Mouse (Mus musculus) neural tube, embryonic 14.5 days (tissue): ENCODE results near the gene Map3k21. TPM values are rescaled to one million over a fixed set of nuclear protein-coding genes. Genes with fewer than 3 reads are reported as not detected.

Source experiments
- ATAC-seq: fragments of 200-750 bp; cut with Nextera tagmentation; 2 replicates; pipeline ENCODE4 v1.8.0; 2017; ENCODE audit warnings: low read depth, mild to moderate bottlenecking, moderate TSS enrichment, moderate library complexity
- H3K27ac ChIP-seq: fragments of 300-500 bp; sonication (generic); 2 replicates; pipeline ENCODE4 v1.5.1; 2014; ENCODE audit warnings: low read depth, mild to moderate bottlenecking, control low read depth, low read length, moderate library complexity, mixed read lengths
- H3K27me3 ChIP-seq: fragments of 300-500 bp; sonication (generic); 2 replicates; pipeline ENCODE4 v1.6.1; 2014; ENCODE audit warnings: low read length; ENCODE audit not compliant: control insufficient read depth, insufficient read depth
- H3K36me3 ChIP-seq: fragments of 300-500 bp; sonication (generic); 2 replicates; pipeline ENCODE4 v1.6.1; 2014; ENCODE audit warnings: low read length, mixed read lengths; ENCODE audit not compliant: control insufficient read depth, insufficient read depth
- H3K4me1 ChIP-seq: fragments of 300-500 bp; sonication (generic); 2 replicates; pipeline ENCODE4 v1.6.1; 2014; ENCODE audit warnings: low read length; ENCODE audit not compliant: control insufficient read depth, insufficient read depth
- H3K4me2 ChIP-seq: fragments of 300-500 bp; sonication (generic); 2 replicates; pipeline ENCODE4 v1.6.1; 2014; ENCODE audit warnings: mild to moderate bottlenecking, low read depth, low read length, control low read depth
- H3K4me3 ChIP-seq: fragments of 300-500 bp; sonication (generic); 2 replicates; pipeline ENCODE4 v1.5.1; 2014; ENCODE audit warnings: low read depth, low read length, control low read depth, mixed read lengths
- H3K9ac ChIP-seq: fragments of 300-500 bp; sonication (generic); replicated peaks from 2 replicates; pipeline ENCODE4 v1.6.1; 2014; ENCODE audit warnings: low read depth, mild to moderate bottlenecking, control low read depth, low read length, mixed read lengths
- H3K9me3 ChIP-seq: fragments of 300-500 bp; sonication (generic); 2 replicates; pipeline ENCODE4 v1.6.1; 2016; ENCODE audit warnings: low read length; ENCODE audit not compliant: control insufficient read depth
- WGBS: fragments of 180-500 bp; shearing (Covaris S2); extraction: QIAGEN DNeasy Blood & Tissue Kit; methylation state at CpG from one replicate; pipeline ENCODE4 v1.1.7; 2014; 5-methylcytosine and 5-hydroxymethylcytosine counted together
- polyA plus RNA-seq: library from polyadenylated mRNA; unstranded; fragments of >200 nt; fragmentation: Nextera tagmentation; extraction: Ambion mirVana; gene quantifications from 2 replicates; pipeline ENCODE4 v1.2.1, GENCODE M21; 2014

Map3k21 gene
- polyA plus RNA-seq, 1 experiment from 2014 or later: 0.51 TPM

DNA sequence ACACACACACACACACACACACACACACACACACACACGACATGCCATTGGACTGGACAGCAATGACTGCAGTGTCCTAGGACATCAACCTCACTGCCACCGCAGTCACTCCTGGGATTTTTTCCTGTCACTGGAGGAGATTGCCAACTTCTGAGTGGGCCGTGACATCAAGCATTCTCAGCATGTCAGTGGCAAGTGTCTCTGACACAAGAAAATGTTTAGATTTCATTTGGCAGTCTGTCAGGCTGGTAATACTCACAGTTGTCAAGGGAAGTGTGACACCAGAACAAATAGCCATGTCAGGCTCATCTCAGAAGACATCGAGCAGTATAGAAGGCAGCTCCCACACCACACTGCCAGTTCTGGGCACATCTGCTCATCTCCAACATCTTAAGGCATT, 29.8 kb upstream of the Map3k21 start:
- H3K27me3 ChIP-seq: no peaks in the 10 kb centered on the region
- H3K9ac ChIP-seq: no peak overlapping the region
- ATAC-seq: no peak
- no peak overlapping the region for H3K4me3 ChIP-seq
- no peaks in the 10 kb centered on the region for H3K4me1 ChIP-seq
- WGBS: 94% methylated on average over 4 of the region's 4 CpGs
- H3K4me2 ChIP-seq: no peak overlapping the region
- H3K36me3 ChIP-seq: no peaks in the 10 kb centered on the region
- H3K9me3 ChIP-seq: no peaks in the 10 kb centered on the region
- no peak overlapping the region for H3K27ac ChIP-seq

DNA sequence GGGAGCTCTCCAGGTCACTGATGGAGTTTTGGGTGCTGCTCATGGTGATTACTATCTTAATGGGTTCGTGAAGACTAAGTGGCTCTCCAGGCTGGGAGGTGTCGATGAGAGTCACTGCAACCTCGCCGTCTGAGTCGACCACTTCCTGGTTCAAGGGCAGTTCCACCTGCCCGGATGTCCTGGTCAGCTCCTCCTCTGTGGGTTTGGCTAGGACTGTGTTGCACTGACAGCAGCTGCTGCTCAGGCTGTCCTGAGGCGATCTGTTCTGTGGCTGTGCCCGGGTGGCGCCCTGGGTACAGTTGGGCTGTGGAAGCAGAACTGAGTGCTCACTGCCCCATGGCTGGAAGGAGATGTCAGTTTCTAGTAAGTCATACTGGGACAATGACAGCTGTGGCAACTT, 22.7 kb upstream of the Map3k21 start:
- Histone ChIP-seq H3K9ac (no peak overlapping the region), H3K9me3 (no peaks in the 10 kb centered on the region), H3K27ac (no peak overlapping the region), H3K4me1 (no peaks in the 10 kb centered on the region), H3K4me2 (no peak overlapping the region), H3K36me3 (peaks cover 22% of the 10 kb centered on the region; the same call in 1 of the 2 replicates), H3K27me3 (no peaks in the 10 kb centered on the region), H3K4me3 (no peak overlapping the region)
- WGBS: 93% methylated on average over 9 of the region's 9 CpGs
- ATAC-seq: no peak

GRCm38 (mm10) chr8:125889920-125890319, 20.3 kb upstream of the Map3k21 start:
- H3K4me1 ChIP-seq: no peaks in the 10 kb centered on the region
- H3K27ac ChIP-seq: no peak overlapping the region
- no peaks in the 10 kb centered on the region for H3K9me3 ChIP-seq
- no peaks in the 10 kb centered on the region for H3K27me3 ChIP-seq
- ATAC-seq: no peak
- H3K9ac ChIP-seq: no peak overlapping the region
- WGBS: 80% methylated on average over 3 of the region's 3 CpGs
- no peak overlapping the region for H3K4me2 ChIP-seq
- no peak overlapping the region for H3K4me3 ChIP-seq
- peaks cover 22% of the 10 kb centered on the region; the same call in 1 of the 2 replicates for H3K36me3 ChIP-seq

- H3K9ac ChIP-seq: peak overlapping the region; percentile 37; the same call in 1 of the 2 replicates
- peak overlapping the region; percentile 65 for H3K4me3 ChIP-seq
- no peaks in the 10 kb centered on the region; the same call in 1 of the 2 replicates for H3K27me3 ChIP-seq
- no peaks in the 10 kb centered on the region for H3K36me3 ChIP-seq
- no peaks in the 10 kb centered on the region for H3K4me1 ChIP-seq
- 55% methylated on average over 11 of the region's 11 CpGs for WGBS
- 0 out of 2 replicates have a peak, but pooled peaks have one; percentile 22 for ATAC-seq
- peak overlapping the region; percentile 68 for H3K4me2 ChIP-seq
- H3K27ac ChIP-seq: no peak overlapping the region
- H3K9me3 ChIP-seq: no peaks in the 10 kb centered on the region
Measured at GRCm38 (mm10) chr8:125897388-125897787, 12.9 kb upstream of the Map3k21 start.

- Histone ChIP-seq H3K36me3 (no peaks in the 10 kb centered on the region), H3K27ac (peak within 1 kb of the TSS; percentile 55), H3K4me3 (peak within 1 kb of the TSS; percentile 65), H3K4me2 (peak within 1 kb of the TSS; percentile 68), H3K9ac (peak within 1 kb of the TSS; percentile 72), H3K9me3 (no peaks in the 10 kb centered on the region), H3K4me1 (no peaks in the 10 kb centered on the region), H3K27me3 (no peaks in the 10 kb centered on the region; the same call in 1 of the 2 replicates)
- peak; percentile 85 for ATAC-seq
- WGBS: 7% methylated on average over 44 of the region's 44 CpGs
Measured at GRCm38 (mm10) chr8:125897868-125898788, 12.1 kb upstream of the Map3k21 start, which contains the start of gene Pcnx2. TSS of gene Pcnx2 (minus strand) at chr8:125898317.

- H3K4me3 ChIP-seq: peak overlapping the region; percentile 65
- peak overlapping the region; percentile 72; the same call in 1 of the 2 replicates for H3K9ac ChIP-seq
- peak overlapping the region; percentile 44; the same call in 1 of the 2 replicates for H3K27ac ChIP-seq
- ATAC-seq: no peak
- 2% methylated on average over 6 of the region's 6 CpGs for WGBS
- no peaks in the 10 kb centered on the region for H3K4me1 ChIP-seq
- no peaks in the 10 kb centered on the region for H3K36me3 ChIP-seq
- H3K4me2 ChIP-seq: peak overlapping the region; percentile 68
- H3K9me3 ChIP-seq: no peaks in the 10 kb centered on the region
- H3K27me3 ChIP-seq: no peaks in the 10 kb centered on the region; the same call in 1 of the 2 replicates
Measured at GRCm38 (mm10) chr8:125898899-125899298, 11.4 kb upstream of the Map3k21 start.

DNA sequence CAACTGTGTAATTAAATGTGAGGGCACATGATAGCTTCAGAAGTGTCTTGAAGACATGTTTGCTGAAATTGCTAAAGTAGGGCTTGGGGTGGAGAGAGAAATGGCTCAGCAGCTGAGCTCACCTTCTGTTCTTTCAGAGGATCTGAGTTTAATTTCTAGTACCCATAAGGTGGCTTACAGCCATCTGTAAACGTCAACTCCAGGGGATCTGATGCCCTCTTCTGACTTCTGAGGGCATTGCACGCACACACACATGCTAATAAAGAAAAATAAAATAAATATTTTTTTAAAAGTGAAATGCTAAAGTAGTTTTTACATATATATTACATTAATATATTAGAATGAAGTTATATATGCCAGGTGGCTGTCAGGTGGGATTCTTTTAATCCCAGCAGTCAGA, 9.1 kb upstream of the Map3k21 start:
- Histone ChIP-seq H3K9me3 (no peaks in the 10 kb centered on the region), H3K4me3 (no peak overlapping the region), H3K27me3 (no peaks in the 10 kb centered on the region; the same call in 1 of the 2 replicates), H3K9ac (no peak overlapping the region), H3K4me1 (no peaks in the 10 kb centered on the region), H3K36me3 (no peaks in the 10 kb centered on the region), H3K27ac (no peak overlapping the region), H3K4me2 (no peak overlapping the region)
- 17% methylated on average over 2 of the region's 2 CpGs for WGBS
- no peak for ATAC-seq

DNA sequence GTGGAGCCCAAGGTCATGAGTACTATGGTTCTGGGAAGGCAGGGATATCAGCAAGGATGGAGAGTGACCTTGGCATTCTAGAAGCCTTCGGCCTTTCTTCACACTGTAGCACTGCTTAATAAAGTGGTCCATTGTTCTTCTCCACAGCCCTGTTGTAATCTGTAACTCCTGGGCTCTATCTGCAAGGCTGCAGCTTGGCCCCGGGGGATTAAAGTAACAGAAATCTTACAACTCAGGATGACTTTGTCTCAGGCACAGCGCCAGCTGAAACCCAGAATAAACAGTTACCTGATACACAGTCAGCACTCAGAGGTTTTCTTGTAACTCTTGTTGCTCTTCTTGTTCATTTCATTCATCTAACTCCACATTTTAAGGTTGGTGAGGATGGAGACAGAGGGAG, 7.7 kb upstream of the Map3k21 start:
- WGBS: 54% methylated on average over 3 of the region's 3 CpGs
- H3K4me1 ChIP-seq: no peaks in the 10 kb centered on the region
- no peak overlapping the region for H3K4me2 ChIP-seq
- H3K4me3 ChIP-seq: no peak overlapping the region
- no peaks in the 10 kb centered on the region for H3K9me3 ChIP-seq
- H3K27ac ChIP-seq: no peak overlapping the region
- no peaks in the 10 kb centered on the region for H3K36me3 ChIP-seq
- H3K9ac ChIP-seq: no peak overlapping the region
- ATAC-seq: no peak
- peaks cover 3% of the 10 kb centered on the region; the same call in 1 of the 2 replicates for H3K27me3 ChIP-seq

DNA sequence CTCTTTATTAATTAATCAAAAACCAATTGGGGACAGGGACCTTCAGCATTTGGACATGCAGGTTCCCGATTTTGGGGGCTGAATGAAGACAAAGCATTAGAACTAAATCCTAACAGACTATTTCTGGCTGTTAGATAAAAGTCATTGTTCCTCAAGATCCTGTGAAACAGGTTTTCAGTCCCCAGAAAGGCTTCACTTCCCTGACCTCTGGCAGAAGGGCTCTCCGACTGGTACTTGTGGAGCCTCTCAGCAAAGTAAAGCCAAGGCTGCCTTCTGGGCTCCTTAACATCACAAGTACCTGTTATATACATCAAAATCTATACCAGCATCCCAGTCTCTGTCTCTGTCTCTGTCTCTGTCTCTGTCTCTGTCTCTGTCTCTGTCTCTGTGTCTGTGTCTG, 4.9 kb upstream of the Map3k21 start:
- peaks cover 4% of the 10 kb centered on the region; the same call in 1 of the 2 replicates for H3K4me1 ChIP-seq
- H3K9me3 ChIP-seq: no peaks in the 10 kb centered on the region
- H3K4me3 ChIP-seq: no peak overlapping the region
- H3K36me3 ChIP-seq: no peaks in the 10 kb centered on the region
- 84% methylated on average over 2 of the region's 2 CpGs for WGBS
- H3K27me3 ChIP-seq: peaks cover 17% of the 10 kb centered on the region
- no peak overlapping the region for H3K27ac ChIP-seq
- no peak overlapping the region for H3K9ac ChIP-seq
- H3K4me2 ChIP-seq: no peak overlapping the region
- ATAC-seq: no peak
